Mouse (Mus musculus): ENCODE data around the gene Hnrnpf. TPM values are rescaled to one million over a fixed set of nuclear protein-coding genes. Genes with fewer than 3 reads are reported as not detected.

Hnrnpf gene
- polyA plus RNA-seq, 1 experiment from 2014 or later, result 211 TPM

- Histone ChIP-seq H3K27ac (replicated peaks) (no peak overlapping the region), H3K4me1 (no peaks in the 10 kb centered on the region), H3K36me3 (peaks cover 30% of the 10 kb centered on the region), H3K9ac (replicated peaks) (no peak overlapping the region), H3K27me3 (replicated peaks) (no peaks in the 10 kb centered on the region), H3K9me3 (replicated peaks) (no peaks in the 10 kb centered on the region), H3K4me3 (replicated peaks) (no peak overlapping the region), H3K4me2 (no peak overlapping the region)
- ATAC-seq (ENCODE audit: low FRiP score), result no peak
- WGBS, result 94% methylated on average over 3 of the region's 3 CpGs
Observed at GRCm38 (mm10) chr6:117929945-117930655, 30.0 kb downstream of the Hnrnpf start.

- no peaks in the 10 kb centered on the region for H3K27me3 ChIP-seq (replicated peaks)
- no peak; the same call in 1 of the 2 replicates for ATAC-seq (ENCODE audit: low FRiP score)
- peaks cover 16% of the 10 kb centered on the region for H3K36me3 ChIP-seq
- WGBS, result 57% methylated on average over 11 of the region's 11 CpGs
- H3K4me3 ChIP-seq (replicated peaks), result no peak overlapping the region
- no peaks in the 10 kb centered on the region for H3K9me3 ChIP-seq (replicated peaks)
- H3K4me1 ChIP-seq, result no peaks in the 10 kb centered on the region
- H3K27ac ChIP-seq (replicated peaks), result no peak overlapping the region
- H3K4me2 ChIP-seq, result no peak overlapping the region
- H3K9ac ChIP-seq (replicated peaks), result no peak overlapping the region
Observed at GRCm38 (mm10) chr6:117932325-117933051, 32.4 kb downstream of the Hnrnpf start.

- Histone ChIP-seq H3K4me1 (no peaks in the 10 kb centered on the region), H3K9ac (replicated peaks) (no peak overlapping the region), H3K4me3 (replicated peaks) (no peak overlapping the region), H3K9me3 (replicated peaks) (no peaks in the 10 kb centered on the region), H3K4me2 (no peak overlapping the region), H3K27ac (replicated peaks) (no peak overlapping the region), H3K27me3 (replicated peaks) (no peaks in the 10 kb centered on the region), H3K36me3 (peaks cover 5% of the 10 kb centered on the region; the same call in 1 of the 2 replicates)
- ATAC-seq (ENCODE audit: low FRiP score), result no peak
- 78% methylated on average over 6 of the region's 6 CpGs for WGBS
Observed at GRCm38 (mm10) chr6:117934301-117934700, 34.2 kb downstream of the Hnrnpf start.

GRCm38 (mm10) chr6:117935681-117936612, 35.8 kb downstream of the Hnrnpf start:
- no peak overlapping the region for H3K4me2 ChIP-seq
- no peak overlapping the region for H3K9ac ChIP-seq (replicated peaks)
- H3K36me3 ChIP-seq, result no peaks in the 10 kb centered on the region
- H3K27me3 ChIP-seq (replicated peaks), result no peaks in the 10 kb centered on the region
- H3K9me3 ChIP-seq (replicated peaks), result no peaks in the 10 kb centered on the region
- H3K4me1 ChIP-seq, result no peaks in the 10 kb centered on the region
- H3K4me3 ChIP-seq (replicated peaks), result no peak overlapping the region
- H3K27ac ChIP-seq (replicated peaks), result no peak overlapping the region
- 93% methylated on average over 14 of the region's 14 CpGs for WGBS
- ATAC-seq (ENCODE audit: low FRiP score), result no peak

- Histone ChIP-seq H3K36me3 (no peaks in the 10 kb centered on the region), H3K9me3 (replicated peaks) (no peaks in the 10 kb centered on the region), H3K4me1 (no peaks in the 10 kb centered on the region), H3K4me2 (no peak within 1 kb of the TSS), H3K27me3 (replicated peaks) (no peaks in the 10 kb centered on the region), H3K4me3 (replicated peaks) (no peak within 1 kb of the TSS), H3K9ac (replicated peaks) (no peak within 1 kb of the TSS), H3K27ac (replicated peaks) (no peak within 1 kb of the TSS)
- WGBS, result 85% methylated on average over 10 of the region's 10 CpGs
- ATAC-seq (ENCODE audit: low FRiP score), result no peak
Observed at GRCm38 (mm10) chr6:117937222-117937932, 37.3 kb downstream of the Hnrnpf start, which contains the start of gene Fxyd4. TSS of gene Fxyd4 (minus strand) at chr6:117937692.

- Histone ChIP-seq H3K4me3 (replicated peaks) (no peak overlapping the region), H3K4me1 (no peaks in the 10 kb centered on the region), H3K27me3 (replicated peaks) (no peaks in the 10 kb centered on the region), H3K9me3 (replicated peaks) (no peaks in the 10 kb centered on the region), H3K36me3 (no peaks in the 10 kb centered on the region), H3K27ac (replicated peaks) (no peak overlapping the region), H3K4me2 (no peak overlapping the region), H3K9ac (replicated peaks) (no peak overlapping the region)
- WGBS, result 90% methylated on average over 10 of the region's 10 CpGs
- ATAC-seq (ENCODE audit: low FRiP score), result no peak
Observed at GRCm38 (mm10) chr6:117938951-117939350, 38.8 kb downstream of the Hnrnpf start.

GRCm38 (mm10) chr6:117942769-117943168, 42.6 kb downstream of the Hnrnpf start:
- H3K4me1 ChIP-seq, result no peaks in the 10 kb centered on the region
- H3K27ac ChIP-seq (replicated peaks), result no peak overlapping the region
- no peak overlapping the region for H3K4me2 ChIP-seq
- 82% methylated on average over 10 of the region's 10 CpGs for WGBS
- H3K27me3 ChIP-seq (replicated peaks), result no peaks in the 10 kb centered on the region
- no peak overlapping the region for H3K9ac ChIP-seq (replicated peaks)
- no peaks in the 10 kb centered on the region for H3K9me3 ChIP-seq (replicated peaks)
- ATAC-seq (ENCODE audit: low FRiP score), result no peak
- no peaks in the 10 kb centered on the region for H3K36me3 ChIP-seq
- H3K4me3 ChIP-seq (replicated peaks), result no peak overlapping the region

GRCm38 (mm10) chr6:117943899-117944298, 43.8 kb downstream of the Hnrnpf start:
- H3K4me3 ChIP-seq (replicated peaks), result no peak overlapping the region
- ATAC-seq (ENCODE audit: low FRiP score), result no peak
- no peak overlapping the region for H3K27ac ChIP-seq (replicated peaks)
- H3K4me2 ChIP-seq, result no peak overlapping the region
- H3K9ac ChIP-seq (replicated peaks), result no peak overlapping the region
- no peaks in the 10 kb centered on the region for H3K27me3 ChIP-seq (replicated peaks)
- 91% methylated on average over 2 of the region's 2 CpGs for WGBS
- no peaks in the 10 kb centered on the region for H3K4me1 ChIP-seq
- H3K36me3 ChIP-seq, result no peaks in the 10 kb centered on the region
- no peaks in the 10 kb centered on the region for H3K9me3 ChIP-seq (replicated peaks)

GRCm38 (mm10) chr6:117952330-117952729, 52.2 kb downstream of the Hnrnpf start:
- Histone ChIP-seq H3K36me3 (no peaks in the 10 kb centered on the region), H3K4me1 (peaks cover 6% of the 10 kb centered on the region; the same call in 1 of the 2 replicates), H3K9me3 (replicated peaks) (no peaks in the 10 kb centered on the region), H3K27me3 (replicated peaks) (no peaks in the 10 kb centered on the region), H3K9ac (replicated peaks) (no peak overlapping the region), H3K27ac (replicated peaks) (no peak overlapping the region), H3K4me2 (no peak overlapping the region), H3K4me3 (replicated peaks) (no peak overlapping the region)
- no peak for ATAC-seq (ENCODE audit: low FRiP score)
- WGBS, result 88% methylated on average over 4 of the region's 4 CpGs

- no peaks in the 10 kb centered on the region for H3K9me3 ChIP-seq (replicated peaks)
- no peak overlapping the region for H3K4me3 ChIP-seq (replicated peaks)
- H3K4me2 ChIP-seq, result no peak overlapping the region
- 70% methylated on average over 6 of the region's 6 CpGs for WGBS
- H3K9ac ChIP-seq (replicated peaks), result no peak overlapping the region
- no peak for ATAC-seq (ENCODE audit: low FRiP score)
- H3K36me3 ChIP-seq, result no peaks in the 10 kb centered on the region
- H3K4me1 ChIP-seq, result peaks cover 6% of the 10 kb centered on the region; the same call in 1 of the 2 replicates
- no peak overlapping the region for H3K27ac ChIP-seq (replicated peaks)
- no peaks in the 10 kb centered on the region for H3K27me3 ChIP-seq (replicated peaks)
Observed at GRCm38 (mm10) chr6:117956161-117956560, 56.0 kb downstream of the Hnrnpf start.

Data from neural tube, embryonic 15.5 days (tissue).